Mouse (Mus musculus): ENCODE data around the gene Plekho2. TPM values are rescaled to one million over a fixed set of nuclear protein-coding genes. Genes with fewer than 3 reads are reported as not detected.
A peak's percentile ranks its signal among the peaks of the same experiment; 100 is the strongest.

Plekho2 gene
- polyA plus RNA-seq, 1 experiment from 2014 or later: 17.0 TPM

- H3K4me3 ChIP-seq (replicated peaks): no peak overlapping the region
- no peak overlapping the region for H3K4me2 ChIP-seq
- 0 out of 2 replicates have a peak, but pooled peaks cover 18% of the 10 kb centered on the region for H3K36me3 ChIP-seq
- 86% methylated on average over 5 of the region's 5 CpGs for WGBS
- H3K4me1 ChIP-seq: peaks cover 10% of the 10 kb centered on the region
- no peak overlapping the region for H3K27ac ChIP-seq
- no peak for ATAC-seq (ENCODE audit: insufficient read depth, low FRiP score, low read depth)
- no peaks in the 10 kb centered on the region for H3K9me3 ChIP-seq
- H3K27me3 ChIP-seq (replicated peaks): no peaks in the 10 kb centered on the region
- H3K9ac ChIP-seq: no peak overlapping the region
Measured at GRCm38 (mm10) chr9:65563073-65563472, 16.8 kb downstream of the Plekho2 start.

- Histone ChIP-seq H3K9ac (no peak overlapping the region), H3K36me3 (0 out of 2 replicates have a peak, but pooled peaks cover 20% of the 10 kb centered on the region)
Measured at GRCm38 (mm10) chr9:65562081-65562506, 17.7 kb downstream of the Plekho2 start.

GRCm38 (mm10) chr9:65561016-65561415 is 18.8 kb downstream of the Plekho2 start:
- Histone ChIP-seq H3K27ac (no peak overlapping the region), H3K4me1 (peaks cover 10% of the 10 kb centered on the region), H3K27me3 (replicated peaks) (no peaks in the 10 kb centered on the region), H3K4me3 (replicated peaks) (no peak overlapping the region), H3K9me3 (no peaks in the 10 kb centered on the region), H3K36me3 (peaks cover 25% of the 10 kb centered on the region; the same call in 1 of the 2 replicates), H3K9ac (no peak overlapping the region), H3K4me2 (no peak overlapping the region)
- WGBS: 91% methylated on average over 4 of the region's 4 CpGs
- ATAC-seq (ENCODE audit: insufficient read depth, low FRiP score, low read depth): no peak

More at GRCm38 (mm10) chr9:65562081-65562506, 17.7 kb downstream of the Plekho2 start:
- Histone ChIP-seq H3K4me1 (peaks cover 10% of the 10 kb centered on the region), H3K4me2 (no peak overlapping the region), H3K27me3 (replicated peaks) (no peaks in the 10 kb centered on the region), H3K9me3 (no peaks in the 10 kb centered on the region), H3K4me3 (replicated peaks) (no peak overlapping the region), H3K27ac (0 out of 2 replicates have a peak overlapping the region, but pooled peaks have one; percentile 38)
- peak; percentile 42 for ATAC-seq (ENCODE audit: insufficient read depth, low FRiP score, low read depth)
- 35% methylated on average over 4 of the region's 4 CpGs for WGBS

GRCm38 (mm10) chr9:65558806-65559205 is 21.0 kb downstream of the Plekho2 start:
- Histone ChIP-seq H3K4me1 (peaks cover 30% of the 10 kb centered on the region), H3K27me3 (replicated peaks) (no peaks in the 10 kb centered on the region), H3K9ac (no peak overlapping the region), H3K4me3 (replicated peaks) (no peak overlapping the region), H3K4me2 (no peak overlapping the region), H3K36me3 (peaks cover 17% of the 10 kb centered on the region; the same call in 1 of the 2 replicates), H3K27ac (no peak overlapping the region), H3K9me3 (no peaks in the 10 kb centered on the region)
- no peak for ATAC-seq (ENCODE audit: insufficient read depth, low FRiP score, low read depth)
- WGBS: 92% methylated on average over 6 of the region's 6 CpGs

- Histone ChIP-seq H3K4me3 (replicated peaks) (no peak overlapping the region), H3K4me1 (peaks cover 25% of the 10 kb centered on the region), H3K9ac (no peak overlapping the region), H3K36me3 (peaks cover 17% of the 10 kb centered on the region; the same call in 1 of the 2 replicates), H3K27me3 (replicated peaks) (no peaks in the 10 kb centered on the region), H3K27ac (no peak overlapping the region), H3K4me2 (no peak overlapping the region), H3K9me3 (no peaks in the 10 kb centered on the region)
- ATAC-seq (ENCODE audit: insufficient read depth, low FRiP score, low read depth): no peak
- WGBS: 89% methylated on average over 5 of the region's 5 CpGs
Measured at GRCm38 (mm10) chr9:65556979-65557378, 22.9 kb downstream of the Plekho2 start.

- Histone ChIP-seq H3K27me3 (replicated peaks) (no peaks in the 10 kb centered on the region), H3K27ac (no peak overlapping the region; the same call in 1 of the 2 replicates), H3K4me2 (no peak overlapping the region), H3K9ac (no peak overlapping the region), H3K4me1 (peaks cover 24% of the 10 kb centered on the region), H3K9me3 (no peaks in the 10 kb centered on the region), H3K36me3 (peaks cover 17% of the 10 kb centered on the region; the same call in 1 of the 2 replicates), H3K4me3 (replicated peaks) (no peak overlapping the region)
- WGBS: 92% methylated on average over 8 of the region's 8 CpGs
- no peak for ATAC-seq (ENCODE audit: insufficient read depth, low FRiP score, low read depth)
Measured at GRCm38 (mm10) chr9:65556349-65556748, 23.5 kb downstream of the Plekho2 start.

GRCm38 (mm10) chr9:65555621-65556020 is 24.2 kb downstream of the Plekho2 start:
- Histone ChIP-seq H3K36me3 (peaks cover 17% of the 10 kb centered on the region; the same call in 1 of the 2 replicates), H3K9ac (no peak overlapping the region), H3K4me1 (peaks cover 31% of the 10 kb centered on the region), H3K4me2 (peak overlapping the region; percentile 9; the same call in 1 of the 2 replicates), H3K27ac (peak overlapping the region; percentile 90), H3K9me3 (no peaks in the 10 kb centered on the region), H3K4me3 (replicated peaks) (no peak overlapping the region), H3K27me3 (replicated peaks) (no peaks in the 10 kb centered on the region)
- 68% methylated on average over 4 of the region's 4 CpGs for WGBS
- ATAC-seq (ENCODE audit: insufficient read depth, low FRiP score, low read depth): no peak

GRCm38 (mm10) chr9:65555001-65555405 is 24.8 kb downstream of the Plekho2 start:
- 7% methylated on average over 5 of the region's 5 CpGs for WGBS
- Histone ChIP-seq H3K9ac (no peak overlapping the region), H3K4me3 (replicated peaks) (no peak overlapping the region), H3K27me3 (replicated peaks) (no peaks in the 10 kb centered on the region), H3K9me3 (no peaks in the 10 kb centered on the region), H3K27ac (peak overlapping the region; percentile 90), H3K36me3 (peaks cover 14% of the 10 kb centered on the region; the same call in 1 of the 2 replicates), H3K4me1 (peaks cover 37% of the 10 kb centered on the region), H3K4me2 (peak overlapping the region; percentile 30; the same call in 1 of the 2 replicates)
- ATAC-seq (ENCODE audit: insufficient read depth, low FRiP score, low read depth): peak; percentile 85

- H3K9ac ChIP-seq: no peak overlapping the region
- no peak overlapping the region for H3K4me2 ChIP-seq
- 95% methylated on average over 2 of the region's 2 CpGs for WGBS
- peaks cover 45% of the 10 kb centered on the region for H3K4me1 ChIP-seq
- ATAC-seq (ENCODE audit: insufficient read depth, low FRiP score, low read depth): no peak
- no peaks in the 10 kb centered on the region for H3K9me3 ChIP-seq
- no peak overlapping the region for H3K4me3 ChIP-seq (replicated peaks)
- H3K27ac ChIP-seq: no peak overlapping the region
- peaks cover 4% of the 10 kb centered on the region; the same call in 1 of the 2 replicates for H3K36me3 ChIP-seq
- no peaks in the 10 kb centered on the region for H3K27me3 ChIP-seq (replicated peaks)
Measured at GRCm38 (mm10) chr9:65552711-65553110, 27.1 kb downstream of the Plekho2 start.

- H3K4me1 ChIP-seq: peaks cover 46% of the 10 kb centered on the region
- no peaks in the 10 kb centered on the region for H3K27me3 ChIP-seq (replicated peaks)
- peaks cover 4% of the 10 kb centered on the region; the same call in 1 of the 2 replicates for H3K36me3 ChIP-seq
- peak overlapping the region; percentile 2; the same call in 1 of the 2 replicates for H3K27ac ChIP-seq
- no peak overlapping the region for H3K9ac ChIP-seq
- H3K9me3 ChIP-seq: no peaks in the 10 kb centered on the region
- no peak overlapping the region for H3K4me3 ChIP-seq (replicated peaks)
- no peak for ATAC-seq (ENCODE audit: insufficient read depth, low FRiP score, low read depth)
- no peak overlapping the region for H3K4me2 ChIP-seq
- 80% methylated on average over 5 of the region's 5 CpGs for WGBS
Measured at GRCm38 (mm10) chr9:65552141-65552540, 27.7 kb downstream of the Plekho2 start.

- Histone ChIP-seq H3K36me3 (no peaks in the 10 kb centered on the region), H3K9me3 (no peaks in the 10 kb centered on the region), H3K27ac (peak overlapping the region; percentile 98), H3K4me3 (replicated peaks) (no peak overlapping the region), H3K9ac (no peak overlapping the region), H3K4me2 (no peak overlapping the region), H3K4me1 (peaks cover 48% of the 10 kb centered on the region), H3K27me3 (replicated peaks) (no peaks in the 10 kb centered on the region)
- peak; percentile 74 for ATAC-seq (ENCODE audit: insufficient read depth, low FRiP score, low read depth)
- WGBS: 15% methylated on average over 5 of the region's 5 CpGs
Measured at GRCm38 (mm10) chr9:65551035-65551434, 28.8 kb downstream of the Plekho2 start.

- no peak overlapping the region for H3K4me3 ChIP-seq (replicated peaks)
- H3K27me3 ChIP-seq (replicated peaks): no peaks in the 10 kb centered on the region
- ATAC-seq (ENCODE audit: insufficient read depth, low FRiP score, low read depth): no peak
- WGBS: 28% methylated on average over 7 of the region's 7 CpGs
- H3K9me3 ChIP-seq: no peaks in the 10 kb centered on the region
- H3K9ac ChIP-seq: no peak overlapping the region
- H3K4me1 ChIP-seq: peaks cover 48% of the 10 kb centered on the region
- no peak overlapping the region for H3K4me2 ChIP-seq
- no peaks in the 10 kb centered on the region for H3K36me3 ChIP-seq
- peak overlapping the region; percentile 98 for H3K27ac ChIP-seq
Measured at GRCm38 (mm10) chr9:65550079-65550831, 29.6 kb downstream of the Plekho2 start.
